Mouse (Mus musculus) kidney, embryonic 14.5 days (tissue): ENCODE results near the gene Uxs1. TPM values are rescaled to one million over a fixed set of nuclear protein-coding genes. Genes with fewer than 3 reads are reported as not detected.

Source experiments
- ATAC-seq: fragments of 200-750 bp; cut with Nextera tagmentation; 2 replicates; pipeline ENCODE4 v1.8.0; 2017; ENCODE audit warnings: moderate number of reproducible peaks, mild to moderate bottlenecking, moderate TSS enrichment, moderate library complexity; ENCODE audit not compliant: low FRiP score, low TSS enrichment
- H3K27ac ChIP-seq: fragments of 300-500 bp; sonication (generic); 2 replicates; pipeline ENCODE4 v1.5.1; 2014; ENCODE audit warnings: low read depth, mild to moderate bottlenecking, low read length, moderate library complexity, mixed read lengths
- H3K27me3 ChIP-seq: fragments of 300-500 bp; sonication (generic); 2 replicates; pipeline ENCODE4 v1.6.1; 2014; ENCODE audit warnings: mild to moderate bottlenecking, low read length; ENCODE audit not compliant: control insufficient read depth, insufficient read depth
- H3K36me3 ChIP-seq: fragments of 300-500 bp; sonication (generic); 2 replicates; pipeline ENCODE4 v1.6.1; 2014; ENCODE audit warnings: low read length, mixed read lengths; ENCODE audit not compliant: control insufficient read depth, insufficient read depth
- H3K4me1 ChIP-seq: fragments of 300-500 bp; sonication (generic); 2 replicates; pipeline ENCODE4 v1.6.1; 2014; ENCODE audit warnings: low read length, mixed read lengths; ENCODE audit not compliant: control insufficient read depth, insufficient read depth
- H3K4me2 ChIP-seq: fragments of 300-500 bp; sonication (generic); replicated peaks from 2 replicates; pipeline ENCODE4 v1.6.1; 2014; ENCODE audit warnings: low read depth, mild to moderate bottlenecking, low read length
- H3K4me3 ChIP-seq: fragments of 300-500 bp; sonication (generic); 2 replicates; pipeline ENCODE4 v1.5.1; 2014; ENCODE audit warnings: mild to moderate bottlenecking, low read length
- H3K9ac ChIP-seq: fragments of 300-500 bp; sonication (generic); 2 replicates; pipeline ENCODE4 v1.6.1; 2014; ENCODE audit warnings: low read depth, mild to moderate bottlenecking, low read length, moderate library complexity
- H3K9me3 ChIP-seq: fragments of 300-500 bp; sonication (generic); 2 replicates; pipeline ENCODE4 v1.6.1; 2016; ENCODE audit warnings: low read length; ENCODE audit not compliant: control insufficient read depth
- WGBS: fragments of 180-500 bp; shearing (Covaris S2); extraction: QIAGEN DNeasy Blood & Tissue Kit; methylation state at CpG from one replicate; pipeline ENCODE4 v1.1.7; 2014; 5-methylcytosine and 5-hydroxymethylcytosine counted together
- polyA plus RNA-seq: library from polyadenylated mRNA; unstranded; fragments of >200 nt; fragmentation: Nextera tagmentation; extraction: Ambion mirVana; gene quantifications from 2 replicates; pipeline ENCODE4 v1.2.1, GENCODE M21; 2014

The Uxs1 gene
- polyA plus RNA-seq, 1 experiment from 2014 or later: 25.0 TPM

- Histone ChIP-seq H3K9me3 (no peaks in the 10 kb centered on the region), H3K4me1 (no peaks in the 10 kb centered on the region), H3K36me3 (no peaks in the 10 kb centered on the region), H3K27ac (no peak overlapping the region), H3K4me3 (no peak overlapping the region), H3K9ac (no peak overlapping the region), H3K27me3 (no peaks in the 10 kb centered on the region), H3K4me2 (no peak overlapping the region)
- no peak for ATAC-seq
- 97% methylated on average over 1 of the region's 1 CpGs for WGBS
Measured at GRCm38 (mm10) chr1:43837236-43837635, 9.6 kb upstream of the Uxs1 start.

- Histone ChIP-seq H3K9ac (no peak overlapping the region), H3K9me3 (no peaks in the 10 kb centered on the region), H3K4me3 (no peak overlapping the region), H3K36me3 (no peaks in the 10 kb centered on the region), H3K27ac (no peak overlapping the region), H3K27me3 (no peaks in the 10 kb centered on the region), H3K4me2 (no peak overlapping the region), H3K4me1 (peaks cover 11% of the 10 kb centered on the region; the same call in 1 of the 2 replicates)
- WGBS: 67% methylated on average over 1 of the region's 1 CpGs
- ATAC-seq: no peak
Measured at GRCm38 (mm10) chr1:43830096-43830495, 2.5 kb upstream of the Uxs1 start.

- Histone ChIP-seq H3K36me3 (no peaks in the 10 kb centered on the region), H3K9me3 (no peaks in the 10 kb centered on the region), H3K4me1 (peaks cover 12% of the 10 kb centered on the region; the same call in 1 of the 2 replicates), H3K4me2 (peak overlapping the region; percentile 95), H3K9ac (peak overlapping the region; percentile 89), H3K27ac (peak overlapping the region; percentile 91), H3K27me3 (no peaks in the 10 kb centered on the region), H3K4me3 (peak overlapping the region; percentile 90)
- peak; percentile 83 for ATAC-seq
- under 1% methylated on average over 63 of the region's 68 CpGs for WGBS
Measured at GRCm38 (mm10) chr1:43827002-43827762, 418 bp downstream of the Uxs1 start.

DNA sequence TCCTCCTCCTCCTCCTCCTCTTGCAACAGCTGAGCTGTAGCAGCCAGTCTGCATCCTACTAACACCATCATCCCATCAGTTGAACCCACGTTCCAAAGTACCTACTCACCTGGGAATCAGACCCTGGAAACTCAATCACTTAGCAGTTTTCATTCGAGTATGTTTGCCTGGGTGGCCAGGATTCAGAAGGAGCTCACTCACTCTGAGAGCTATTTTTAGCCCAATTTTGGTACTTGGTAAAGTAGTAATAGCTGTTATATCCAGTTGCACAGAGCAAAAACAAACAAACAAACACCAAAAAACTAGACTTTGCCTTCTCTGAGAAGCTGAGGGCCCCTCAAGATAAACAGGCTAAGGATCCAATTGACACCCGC, 985 bp downstream of the Uxs1 start:
- no peak for ATAC-seq
- peaks cover 12% of the 10 kb centered on the region; the same call in 1 of the 2 replicates for H3K4me1 ChIP-seq

DNA sequence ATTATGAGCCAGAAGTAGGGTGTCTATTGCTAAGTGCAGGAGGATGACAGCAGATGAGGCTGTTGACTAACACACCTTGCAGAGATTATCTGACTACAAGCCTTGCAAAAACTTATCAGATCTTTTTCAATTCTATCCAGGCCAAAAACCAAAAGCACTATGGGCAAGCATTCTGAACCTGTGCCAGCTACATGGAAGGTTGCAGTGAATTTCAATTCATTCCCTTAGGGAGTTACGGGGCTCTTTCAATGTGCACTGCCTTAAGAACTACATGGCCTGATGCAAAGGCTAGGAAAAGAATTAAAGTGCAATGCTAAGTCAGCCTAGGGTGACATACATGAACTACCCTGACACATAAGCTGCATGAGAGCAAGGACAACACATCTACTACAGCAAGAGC, 4.2 kb downstream of the Uxs1 start:
- H3K36me3 ChIP-seq: no peaks in the 10 kb centered on the region
- no peaks in the 10 kb centered on the region for H3K9me3 ChIP-seq
- no peak for ATAC-seq
- H3K27me3 ChIP-seq: no peaks in the 10 kb centered on the region
- no peak overlapping the region for H3K9ac ChIP-seq
- no peak overlapping the region for H3K4me2 ChIP-seq
- peaks cover 12% of the 10 kb centered on the region; the same call in 1 of the 2 replicates for H3K4me1 ChIP-seq
- no peak overlapping the region for H3K4me3 ChIP-seq
- 83% methylated on average over 1 of the region's 1 CpGs for WGBS
- H3K27ac ChIP-seq: no peak overlapping the region

More for the DNA sequence above, 985 bp downstream of the Uxs1 start:
- H3K4me3 ChIP-seq: peak overlapping the region; percentile 90
- no peaks in the 10 kb centered on the region for H3K27me3 ChIP-seq
- no peaks in the 10 kb centered on the region for H3K9me3 ChIP-seq
- H3K36me3 ChIP-seq: no peaks in the 10 kb centered on the region
- peak overlapping the region; percentile 91; the same call in 1 of the 2 replicates for H3K27ac ChIP-seq
- H3K4me2 ChIP-seq: peak overlapping the region; percentile 95
- H3K9ac ChIP-seq: peak overlapping the region; percentile 89
- WGBS: 3% methylated on average over 3 of the region's 3 CpGs

DNA sequence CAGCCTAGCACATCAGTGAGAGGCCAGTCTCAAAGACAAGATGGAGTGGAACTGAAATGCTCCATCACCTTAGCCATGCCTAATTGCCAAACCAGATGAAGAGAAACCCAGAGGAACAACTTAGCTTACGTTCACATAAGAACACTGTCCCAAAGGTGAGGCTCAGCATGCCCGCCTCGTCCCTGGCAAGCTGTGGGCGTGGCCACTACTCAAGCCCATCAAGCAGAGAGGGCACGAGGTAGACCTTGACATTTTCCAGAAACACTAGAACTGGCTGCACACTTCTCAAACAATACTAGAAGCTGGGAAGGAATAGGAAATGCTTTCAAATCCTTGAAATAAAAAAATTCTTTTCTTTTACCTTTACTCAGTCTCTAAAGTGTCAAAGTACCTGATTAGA, 5.0 kb downstream of the Uxs1 start:
- Histone ChIP-seq H3K27ac (no peak overlapping the region), H3K9me3 (no peaks in the 10 kb centered on the region), H3K27me3 (no peaks in the 10 kb centered on the region), H3K36me3 (no peaks in the 10 kb centered on the region), H3K4me3 (no peak overlapping the region), H3K4me2 (no peak overlapping the region), H3K9ac (no peak overlapping the region), H3K4me1 (peaks cover 12% of the 10 kb centered on the region; the same call in 1 of the 2 replicates)
- ATAC-seq: no peak
- WGBS: 77% methylated on average over 5 of the region's 5 CpGs

- no peak for ATAC-seq
- H3K27ac ChIP-seq: no peak overlapping the region
- no peak overlapping the region for H3K9ac ChIP-seq
- 81% methylated on average over 1 of the region's 1 CpGs for WGBS
- no peak overlapping the region for H3K4me3 ChIP-seq
- H3K36me3 ChIP-seq: no peaks in the 10 kb centered on the region
- no peak overlapping the region for H3K4me2 ChIP-seq
- no peaks in the 10 kb centered on the region for H3K9me3 ChIP-seq
- peaks cover 12% of the 10 kb centered on the region; the same call in 1 of the 2 replicates for H3K4me1 ChIP-seq
- no peaks in the 10 kb centered on the region for H3K27me3 ChIP-seq
Measured at GRCm38 (mm10) chr1:43821804-43822203, 5.8 kb downstream of the Uxs1 start.

DNA sequence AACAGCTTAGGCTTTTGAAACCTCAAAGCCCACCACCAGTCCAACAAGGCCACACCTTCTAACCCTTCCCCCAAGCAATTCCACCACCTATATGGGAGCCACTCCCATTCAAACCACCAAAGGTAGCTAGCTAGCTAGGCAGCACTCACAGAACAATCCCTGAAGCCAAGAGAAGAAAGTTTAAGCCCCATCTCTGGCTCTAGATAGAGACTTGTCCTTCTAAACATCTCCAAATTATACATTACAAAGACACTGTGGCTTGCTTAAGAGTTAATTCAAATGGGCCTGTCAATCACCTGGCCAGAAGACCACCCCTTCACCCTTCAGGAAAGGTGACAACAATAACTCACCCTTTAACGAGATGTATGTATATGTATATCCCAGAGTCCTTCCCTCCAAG, 7.0 kb downstream of the Uxs1 start:
- Histone ChIP-seq H3K4me1 (0 out of 2 replicates have a peak, but pooled peaks cover 5% of the 10 kb centered on the region), H3K27me3 (no peaks in the 10 kb centered on the region), H3K27ac (no peak overlapping the region), H3K4me3 (no peak overlapping the region), H3K36me3 (no peaks in the 10 kb centered on the region), H3K9ac (no peak overlapping the region), H3K9me3 (no peaks in the 10 kb centered on the region), H3K4me2 (no peak overlapping the region)
- ATAC-seq: no peak
- 52% methylated on average over 1 of the region's 1 CpGs for WGBS

- Histone ChIP-seq H3K9me3 (no peaks in the 10 kb centered on the region), H3K36me3 (no peaks in the 10 kb centered on the region), H3K27me3 (no peaks in the 10 kb centered on the region), H3K4me2 (no peak overlapping the region), H3K9ac (no peak overlapping the region), H3K4me3 (no peak overlapping the region), H3K27ac (no peak overlapping the region), H3K4me1 (no peaks in the 10 kb centered on the region)
- ATAC-seq: no peak
- WGBS: 58% methylated on average over 2 of the region's 2 CpGs
Measured at GRCm38 (mm10) chr1:43819091-43819490, 8.5 kb downstream of the Uxs1 start.
